Mouse (Mus musculus) cerebellum, adult 9-11 months (tissue): ENCODE measurements around the gene Clec2d.
"Not testable (repeated sequence)": the region's sequence is repeated elsewhere in the genome, so short reads cannot be mapped to it uniquely, and the experiment has no call there.

ENCODE experiments used
- DNase-seq: peaks from one replicate; pipeline ENCODE4 v3.0.0; 2022

The Clec2d gene

DNA sequence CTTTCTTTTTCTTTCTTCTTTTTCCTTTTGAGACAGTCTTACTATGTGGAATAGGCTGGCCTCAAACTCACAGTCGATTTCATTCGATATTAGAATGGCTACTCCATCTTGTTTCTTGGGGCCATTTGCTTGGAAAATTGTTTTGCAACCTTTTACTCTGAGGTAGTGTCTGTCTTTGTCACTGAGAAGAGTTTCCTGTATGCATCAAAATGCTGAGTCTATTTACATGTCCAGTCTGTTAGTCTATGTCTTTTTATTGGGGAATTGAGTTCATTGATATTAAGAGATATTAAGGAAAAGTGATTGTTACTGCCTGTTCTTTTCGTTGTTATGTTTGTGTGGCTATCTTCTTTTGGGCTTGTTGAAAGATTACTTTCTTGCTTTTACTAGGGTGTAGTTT is 7.4 kb downstream of the Clec2d start:
- DNase-seq = not testable (repeated sequence)

- no peak for DNase-seq
These were observed 13.0 kb downstream of the Clec2d start for GRCm38 (mm10) chr6:129193431-129193830.

DNA sequence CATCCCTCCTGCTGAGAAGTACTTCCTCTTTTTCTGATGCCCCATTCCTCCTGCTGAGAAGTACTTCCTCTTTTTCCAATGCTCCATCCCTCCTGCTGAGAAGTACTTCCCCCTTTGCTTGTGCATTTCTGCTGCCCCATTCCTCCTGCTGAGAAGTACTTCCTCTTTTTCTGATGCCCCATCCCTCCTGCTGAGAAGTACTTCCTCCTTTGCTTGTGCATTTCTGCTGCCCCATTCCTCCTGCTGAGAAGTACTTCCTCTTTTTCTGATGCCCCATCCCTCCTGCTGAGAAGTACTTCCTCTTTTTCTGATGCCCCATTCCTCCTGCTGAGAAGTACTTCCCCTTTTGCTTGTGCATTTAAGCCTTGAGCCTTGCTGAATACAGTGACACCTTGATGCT is 19.7 kb downstream of the Clec2d start:
- not testable (repeated sequence) for DNase-seq

GRCm38 (mm10) chr6:129202306-129202705 is 21.9 kb downstream of the Clec2d start:
- DNase-seq = no peak

DNA sequence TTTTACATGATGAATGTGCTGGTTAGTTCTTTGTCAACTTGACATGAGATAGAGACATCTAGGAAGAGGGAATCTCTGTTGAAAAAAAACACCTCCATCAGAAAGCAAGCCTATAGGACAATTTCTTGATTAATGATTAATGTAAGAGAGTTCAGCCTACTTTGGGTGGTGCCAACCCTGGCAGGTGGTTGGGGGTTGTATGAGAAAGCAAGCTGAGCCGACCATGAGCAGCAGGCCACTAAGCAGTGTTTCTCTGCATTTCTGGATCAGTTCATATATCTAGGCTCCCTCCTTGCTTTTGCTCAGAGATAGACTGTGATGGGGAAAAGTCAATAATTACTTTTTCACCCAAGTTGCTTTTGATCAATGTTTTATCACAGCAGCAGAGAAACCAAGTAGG is 23.9 kb downstream of the Clec2d start:
- DNase-seq = no peak

- no peak for DNase-seq
These were observed 24.4 kb downstream of the Clec2d start for GRCm38 (mm10) chr6:129204838-129205237.

- DNase-seq = no peak
These were observed 28.6 kb downstream of the Clec2d start for GRCm38 (mm10) chr6:129208891-129209519.

DNA sequence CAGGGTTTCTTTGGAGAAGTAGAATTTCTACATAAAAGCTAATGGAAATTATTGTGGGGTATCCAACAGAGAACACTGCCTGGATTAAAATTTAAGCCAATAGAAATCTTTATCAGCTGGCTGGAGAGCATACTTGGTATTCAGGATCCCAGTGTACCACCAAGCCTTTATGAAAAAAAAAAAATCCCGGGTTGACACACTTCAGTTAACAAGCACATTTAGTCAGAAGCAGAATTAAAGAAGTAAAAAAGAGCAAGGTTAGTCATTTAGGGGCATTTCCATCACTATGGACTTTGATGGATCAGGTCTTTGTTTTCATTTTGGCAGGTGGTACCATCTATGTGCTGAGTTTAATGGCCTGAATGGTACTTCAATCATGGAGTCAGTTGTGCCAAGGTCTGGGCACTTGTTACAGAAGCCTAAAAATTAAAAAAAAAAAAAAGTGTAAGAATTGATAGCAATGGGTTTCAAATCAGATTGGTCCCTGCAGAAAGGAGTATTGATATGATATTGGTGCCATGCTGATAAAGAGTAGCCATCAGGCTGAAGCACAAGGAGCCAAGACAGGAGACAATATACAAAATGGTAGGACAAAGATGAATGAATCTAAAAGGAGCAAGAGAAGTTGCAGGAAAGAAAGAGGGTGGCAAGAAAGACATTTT is 29.5 kb downstream of the Clec2d start:
- no peak for DNase-seq

- no peak for DNase-seq
These were observed 30.0 kb downstream of the Clec2d start for GRCm38 (mm10) chr6:129210447-129210790.

DNA sequence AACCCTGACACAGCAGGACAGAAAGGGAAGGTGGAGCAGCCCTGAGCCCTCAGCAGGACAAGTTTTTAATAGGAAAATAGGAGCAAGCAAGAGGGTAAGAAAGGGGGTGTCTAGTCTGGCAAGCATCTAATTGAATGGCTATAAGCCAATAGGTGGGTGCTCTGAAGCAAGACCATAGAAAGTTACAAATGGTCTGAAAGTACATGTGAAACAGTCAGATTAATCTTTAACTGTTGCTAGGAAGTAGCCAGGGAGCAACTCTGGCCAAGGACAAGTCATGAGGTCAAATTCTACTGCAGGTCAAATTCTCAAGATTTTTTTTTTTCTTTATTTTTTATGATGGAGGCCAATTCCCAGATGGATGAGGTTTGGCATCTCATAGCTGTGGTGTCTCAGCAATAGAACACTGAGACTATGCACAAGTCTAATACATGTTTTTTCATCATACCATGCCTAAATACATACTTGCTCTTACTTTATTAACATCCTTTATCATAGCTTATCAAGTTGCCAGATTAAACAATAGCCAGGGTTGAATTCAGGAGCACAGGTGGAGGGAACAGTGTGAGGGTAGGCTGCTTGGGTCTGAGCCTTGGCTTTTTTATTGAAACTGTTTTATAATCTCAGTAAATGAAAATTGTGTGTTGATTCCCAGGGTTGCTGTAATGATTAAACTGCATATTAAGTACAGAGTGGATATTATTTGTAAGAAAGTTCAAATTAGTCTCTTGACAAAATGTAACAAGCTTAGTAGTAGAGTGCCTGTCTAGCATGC is 32.2 kb downstream of the Clec2d start:
- no peak for DNase-seq

DNA sequence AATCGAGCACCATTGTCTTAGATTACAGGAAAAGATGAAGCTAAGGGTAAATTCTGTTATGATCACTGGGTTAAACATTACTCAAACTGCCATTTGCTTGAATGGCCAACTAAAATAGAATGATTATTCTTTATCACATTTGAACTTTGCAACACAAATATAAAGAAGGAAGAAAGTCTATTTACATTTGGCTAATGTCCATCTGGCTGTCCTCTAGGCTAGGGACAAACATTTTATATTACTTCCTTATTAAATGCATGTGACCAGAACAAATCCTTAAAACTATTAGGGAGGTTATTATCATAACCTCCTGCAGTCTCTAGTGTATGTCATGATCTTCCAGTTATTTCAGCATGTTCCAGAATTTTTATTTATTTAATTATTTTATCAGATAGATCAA is 33.1 kb downstream of the Clec2d start:
- DNase-seq = no peak

DNA sequence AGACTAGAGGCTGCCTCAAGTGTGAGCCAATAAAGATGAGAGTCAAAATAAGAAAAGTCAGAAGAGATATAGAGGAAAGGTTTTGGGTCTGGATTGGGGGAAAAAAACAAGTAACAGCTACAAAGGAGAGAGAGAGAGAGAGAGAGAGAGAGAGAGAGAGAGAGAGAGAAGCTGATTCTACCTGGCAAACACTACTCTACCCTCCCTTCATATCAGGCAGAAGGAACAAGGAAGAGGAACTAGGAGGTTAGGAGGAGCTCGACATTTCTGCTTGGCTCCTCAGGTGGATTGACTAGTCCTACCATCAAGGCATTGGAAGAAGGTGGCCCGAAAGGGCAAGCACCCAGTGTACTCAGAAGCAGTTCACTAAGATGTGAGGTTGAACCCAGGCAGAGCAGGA is 33.8 kb downstream of the Clec2d start:
- DNase-seq = no peak

DNA sequence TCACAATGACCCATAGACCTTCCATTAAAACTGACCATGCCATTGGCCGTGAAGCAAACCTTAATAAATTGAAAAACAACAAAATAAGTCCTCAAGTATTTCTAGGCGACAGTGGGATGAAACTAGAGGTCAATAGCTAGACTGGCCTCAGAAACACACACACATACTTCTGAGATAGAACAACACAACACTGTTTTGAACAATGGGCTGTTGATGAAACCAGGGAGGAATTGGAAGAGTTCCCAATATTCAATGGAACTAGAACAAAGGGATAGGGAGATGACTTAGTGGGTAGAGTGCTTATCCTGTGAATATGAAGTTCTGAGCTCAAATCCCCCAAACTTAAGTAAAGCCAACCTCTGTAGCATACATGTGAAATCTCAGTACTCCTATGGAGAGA is 34.6 kb downstream of the Clec2d start:
- no peak for DNase-seq

DNA sequence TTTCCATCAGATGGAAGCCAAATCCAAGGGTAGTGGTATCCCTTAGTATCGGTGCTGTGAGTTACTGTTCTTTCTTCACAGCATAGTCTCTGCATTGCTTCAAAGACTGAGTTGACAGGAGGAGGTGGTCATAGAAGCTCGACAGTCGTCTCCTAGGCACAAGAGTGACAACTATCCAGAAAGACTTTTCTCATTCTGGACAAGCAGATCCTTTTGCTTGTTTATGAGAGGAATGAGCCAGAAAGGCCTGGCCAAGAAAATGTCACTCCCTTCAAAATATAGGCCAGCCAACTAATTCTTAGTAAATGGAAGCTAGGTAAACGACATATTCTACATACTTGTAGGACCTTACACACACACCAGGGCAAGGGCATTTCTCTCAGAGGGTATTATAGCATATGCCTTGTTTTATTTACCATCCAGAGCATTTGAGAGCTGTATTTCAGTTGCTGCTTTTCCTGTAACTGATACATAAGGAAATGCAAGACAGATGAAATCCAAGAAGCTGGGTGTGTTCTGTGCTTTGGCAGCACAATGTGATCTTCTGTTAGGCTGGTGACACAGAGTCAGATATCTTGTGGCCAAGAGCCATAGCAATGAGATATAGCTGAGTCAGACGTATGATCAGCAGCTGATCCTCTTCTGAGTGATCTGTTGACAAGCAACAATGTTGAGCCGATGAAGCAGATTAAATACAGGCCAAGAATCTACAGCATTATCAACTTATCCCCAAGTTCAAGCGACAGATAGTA is 35.6 kb downstream of the Clec2d start:
- DNase-seq = no peak

DNA sequence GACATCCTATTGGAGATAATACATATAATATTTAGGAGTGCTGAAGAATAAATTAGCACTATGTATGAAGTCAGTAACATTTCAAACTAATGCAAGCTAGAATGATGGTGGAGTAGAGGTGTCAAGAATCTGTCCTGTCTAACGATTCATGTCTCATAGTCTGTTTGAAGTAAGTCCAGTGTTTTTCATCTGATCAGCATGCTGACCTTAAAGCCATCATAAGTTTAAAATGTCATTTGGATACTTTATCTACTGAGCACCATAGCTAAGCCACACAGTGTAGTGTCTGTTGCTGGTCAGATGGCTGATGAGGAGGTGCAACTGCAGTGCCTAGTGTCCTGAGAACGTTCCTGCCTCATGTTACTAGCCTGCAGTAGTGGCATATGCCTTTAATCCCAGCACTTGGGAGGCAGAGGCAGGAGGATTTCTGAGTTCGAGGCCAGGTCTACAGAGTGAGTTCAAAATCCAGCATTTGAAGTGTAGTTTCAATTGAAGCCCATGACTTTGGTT is 36.4 kb downstream of the Clec2d start:
- no peak for DNase-seq

DNA sequence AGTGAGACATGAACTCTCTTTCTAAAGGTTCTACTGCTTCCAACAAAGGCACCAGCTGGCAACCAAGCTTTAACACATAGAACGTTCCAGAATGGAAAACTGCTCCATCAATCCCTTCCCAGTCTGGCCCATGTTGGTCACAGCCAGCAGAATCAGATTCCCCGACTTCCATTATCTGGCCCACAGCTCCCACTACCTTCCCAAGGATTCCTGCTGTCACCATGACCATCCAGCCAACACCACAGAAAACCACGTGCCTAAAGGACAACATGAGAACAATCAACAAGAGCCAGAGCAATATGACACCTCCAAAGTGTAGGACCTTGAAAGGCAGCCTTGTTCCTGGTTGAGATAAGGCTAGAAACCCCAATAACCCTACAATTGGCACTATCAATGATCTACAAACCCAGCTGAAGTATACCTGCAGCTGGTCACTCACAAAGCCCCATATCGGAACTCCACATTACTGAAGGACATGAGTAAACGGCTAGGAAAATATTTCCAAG is 37.8 kb downstream of the Clec2d start:
- DNase-seq = no peak

- no peak for DNase-seq
These were observed 39.6 kb downstream of the Clec2d start for GRCm38 (mm10) chr6:129219897-129220517.

- no peak for DNase-seq
These were observed 40.6 kb downstream of the Clec2d start for GRCm38 (mm10) chr6:129221053-129221452.

- DNase-seq = no peak
These were observed 41.9 kb downstream of the Clec2d start for GRCm38 (mm10) chr6:129222188-129222800.

DNA sequence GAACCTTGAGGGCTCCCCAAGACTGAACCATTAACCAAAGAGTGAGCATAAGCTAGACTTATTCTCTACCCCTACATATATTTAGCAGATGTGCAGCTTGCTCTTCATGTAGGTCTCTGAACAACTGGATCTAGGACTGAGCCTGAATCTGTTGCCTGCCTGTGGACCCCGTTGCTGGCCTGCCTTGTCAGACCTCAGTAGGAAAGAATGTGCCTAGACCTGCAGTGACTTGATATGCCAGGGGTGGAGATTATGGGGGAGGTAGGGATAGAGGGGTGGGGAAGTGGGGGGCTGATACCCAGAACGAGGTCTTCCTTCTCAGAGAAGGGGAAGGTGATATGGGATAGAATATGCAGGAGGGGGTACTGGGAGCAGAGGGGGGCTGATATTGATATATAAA is 43.2 kb downstream of the Clec2d start:
- no peak for DNase-seq

DNA sequence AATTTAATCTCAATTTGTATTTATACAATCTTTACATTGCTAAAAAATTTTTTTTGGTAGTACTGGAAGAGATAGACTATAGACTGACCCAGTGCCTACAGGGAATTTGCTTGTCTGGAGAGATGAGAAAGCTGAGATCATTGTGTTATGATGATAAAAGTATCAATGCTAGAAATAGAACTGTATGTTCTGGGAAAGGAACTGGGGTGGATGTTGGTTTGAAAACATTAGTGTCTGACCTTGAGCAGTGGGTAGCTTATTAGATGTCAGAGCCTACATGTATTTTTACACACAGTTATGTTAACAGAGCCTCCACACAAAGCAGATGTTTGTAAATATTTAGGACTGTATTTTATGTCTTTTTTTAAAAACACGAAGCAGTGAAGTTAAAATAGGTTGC is 43.7 kb downstream of the Clec2d start:
- no peak for DNase-seq

- DNase-seq = no peak
These were observed 44.7 kb downstream of the Clec2d start for GRCm38 (mm10) chr6:129225078-129225477.
